Mouse (Mus musculus) right cerebral cortex, adult 18-20 months (tissue): ENCODE results near the gene Zfp184.
"Not testable (repeated sequence)": the region's sequence is repeated elsewhere in the genome, so short reads cannot be mapped to it uniquely, and the experiment has no call there.

Source experiments
- DNase-seq: peaks from one replicate; pipeline ENCODE4 v3.0.0; 2022; ENCODE audit warnings: mixed read lengths

Gene Zfp184

GRCm38 (mm10) chr13:21944926-21945740 is at the start of gene Zfp184:
Gene Zfp184, plus strand, starts transcription at chr13:21945094.
- DNase-seq: peak; percentile 91

- DNase-seq: peak; percentile 94
Measured at GRCm38 (mm10) chr13:21896549-21897244, 48.2 kb upstream of the Zfp184 start.

- no peak for DNase-seq
Measured at GRCm38 (mm10) chr13:21897245-21897634, 47.7 kb upstream of the Zfp184 start.

DNA sequence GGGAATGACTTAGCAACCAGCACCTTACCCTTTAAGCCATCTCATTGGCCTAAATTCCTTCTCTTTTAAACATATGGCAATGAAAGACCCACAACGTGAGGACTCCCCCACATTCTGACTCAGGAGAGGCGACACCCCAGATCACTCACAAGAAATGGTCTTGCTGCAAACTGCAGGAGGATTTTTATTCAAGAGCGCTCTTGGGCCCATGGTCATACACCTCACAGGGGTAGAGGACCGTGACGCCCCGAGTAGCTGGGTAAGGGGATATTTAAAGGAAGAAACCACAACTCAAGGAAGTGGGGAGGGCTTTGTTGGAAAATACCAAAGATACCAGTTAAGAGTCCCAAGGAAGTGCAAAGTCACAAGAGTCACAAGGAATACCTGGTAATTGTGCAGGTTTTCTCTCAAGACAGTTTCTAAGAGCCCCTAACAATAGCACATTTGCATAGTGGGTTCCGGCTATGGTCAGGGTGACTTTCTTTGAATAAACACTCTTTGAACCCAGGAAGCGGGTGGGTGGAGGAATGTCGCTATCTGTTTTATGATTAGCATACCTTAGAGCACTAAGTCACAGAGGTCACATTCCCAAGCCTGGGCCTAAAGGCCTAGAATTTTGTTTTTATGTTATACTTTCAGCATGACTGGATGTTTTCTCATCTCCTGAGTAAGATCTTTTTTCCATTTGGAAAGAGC is 43.9 kb upstream of the Zfp184 start:
- not testable (repeated sequence) for DNase-seq

- no peak for DNase-seq
Measured at GRCm38 (mm10) chr13:21903500-21903899, 41.4 kb upstream of the Zfp184 start.

- DNase-seq: not testable (repeated sequence)
Measured at GRCm38 (mm10) chr13:21904090-21904489, 40.8 kb upstream of the Zfp184 start.

- no peak for DNase-seq
Measured at GRCm38 (mm10) chr13:21906301-21906700, 38.6 kb upstream of the Zfp184 start.

- DNase-seq: no peak
Measured at GRCm38 (mm10) chr13:21906946-21907806, 37.7 kb upstream of the Zfp184 start.

DNA sequence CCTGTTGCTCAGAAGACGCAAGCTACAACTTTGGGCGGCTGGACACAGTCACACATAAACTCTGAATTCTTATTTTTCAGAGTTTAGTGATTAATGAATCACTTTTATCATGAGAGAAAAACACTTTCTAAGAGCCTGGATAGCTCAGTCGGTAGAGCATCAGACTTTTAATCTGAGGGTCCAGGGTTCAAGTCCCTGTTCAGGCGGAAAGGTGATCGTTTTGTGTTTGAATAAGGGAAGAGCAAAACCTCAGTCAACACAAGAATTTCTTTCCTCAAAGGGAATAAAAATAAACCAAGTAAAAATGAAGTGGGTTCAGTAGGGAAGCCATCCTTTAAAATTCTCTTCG is 37.1 kb upstream of the Zfp184 start:
- not testable (repeated sequence) for DNase-seq

- DNase-seq: no peak
Measured at GRCm38 (mm10) chr13:21910735-21911134, 34.2 kb upstream of the Zfp184 start.

- DNase-seq: no peak
Measured at GRCm38 (mm10) chr13:21911147-21911546, 33.7 kb upstream of the Zfp184 start.

GRCm38 (mm10) chr13:21913854-21914253 is 31.0 kb upstream of the Zfp184 start:
- no peak for DNase-seq

DNA sequence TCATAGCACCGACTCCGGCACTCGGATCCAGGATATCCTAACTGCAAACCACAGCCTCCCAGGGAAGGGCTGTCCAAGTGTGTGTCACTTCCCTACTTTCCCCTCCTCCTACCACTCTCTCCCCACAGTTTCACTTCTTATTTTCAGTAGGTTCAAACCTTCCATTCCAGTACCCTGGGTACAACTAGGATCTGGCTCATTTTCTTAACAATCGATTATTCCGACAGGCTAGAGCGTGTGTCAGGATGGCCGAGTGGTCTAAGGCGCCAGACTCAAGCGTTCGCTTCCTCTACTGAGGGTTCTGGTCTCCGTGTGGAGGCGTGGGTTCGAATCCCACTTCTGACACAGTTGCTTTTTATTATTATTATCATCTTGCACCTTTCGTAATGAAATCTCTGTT is 30.3 kb upstream of the Zfp184 start:
- no peak for DNase-seq

DNA sequence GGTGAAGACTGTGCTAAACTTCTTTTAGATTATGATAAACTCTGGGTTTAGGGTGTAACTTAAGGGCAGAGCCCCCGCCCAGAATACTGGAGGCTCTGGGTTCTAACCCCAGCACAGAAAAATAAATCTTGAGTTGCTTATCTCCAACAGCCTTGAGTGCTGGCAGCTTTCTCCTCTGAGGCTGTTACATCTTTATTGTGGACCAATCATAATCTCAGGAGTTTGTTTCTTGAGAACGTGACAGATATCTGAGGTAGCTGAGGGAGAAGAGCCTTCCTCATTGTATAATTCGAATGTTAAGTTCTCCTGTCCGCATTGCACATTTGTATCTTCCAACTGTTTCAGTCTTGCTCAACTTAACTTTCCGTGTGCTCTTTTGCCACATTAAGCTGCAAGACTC is 29.4 kb upstream of the Zfp184 start:
- DNase-seq: no peak

GRCm38 (mm10) chr13:21916056-21916455 is 28.8 kb upstream of the Zfp184 start:
- DNase-seq: no peak

DNA sequence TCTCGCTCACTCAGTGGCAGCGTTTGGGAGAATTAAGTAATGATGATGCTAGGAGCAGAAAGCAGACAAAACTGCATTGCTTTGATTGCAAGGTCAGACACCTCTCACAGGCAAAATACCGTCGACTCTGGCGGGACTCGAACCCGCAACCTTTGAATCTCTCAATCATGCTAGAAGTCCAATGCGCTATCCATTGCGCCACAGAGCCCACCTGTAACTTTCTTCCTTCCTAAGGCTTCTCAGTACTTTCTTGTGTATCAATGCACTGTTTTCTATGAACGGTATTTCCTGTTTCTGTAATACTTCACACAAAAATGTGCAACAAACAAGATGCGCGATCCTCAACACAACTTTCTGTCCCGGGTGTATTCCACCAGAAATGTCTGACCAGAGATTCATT is 27.9 kb upstream of the Zfp184 start:
- no peak for DNase-seq

GRCm38 (mm10) chr13:21917480-21917879 is 27.4 kb upstream of the Zfp184 start:
- DNase-seq: no peak

- DNase-seq: no peak
Measured at GRCm38 (mm10) chr13:21917992-21918391, 26.9 kb upstream of the Zfp184 start.

GRCm38 (mm10) chr13:21918570-21919419 is 26.1 kb upstream of the Zfp184 start:
- no peak for DNase-seq

- DNase-seq: no peak
Measured at GRCm38 (mm10) chr13:21919836-21920431, 25.0 kb upstream of the Zfp184 start.

DNA sequence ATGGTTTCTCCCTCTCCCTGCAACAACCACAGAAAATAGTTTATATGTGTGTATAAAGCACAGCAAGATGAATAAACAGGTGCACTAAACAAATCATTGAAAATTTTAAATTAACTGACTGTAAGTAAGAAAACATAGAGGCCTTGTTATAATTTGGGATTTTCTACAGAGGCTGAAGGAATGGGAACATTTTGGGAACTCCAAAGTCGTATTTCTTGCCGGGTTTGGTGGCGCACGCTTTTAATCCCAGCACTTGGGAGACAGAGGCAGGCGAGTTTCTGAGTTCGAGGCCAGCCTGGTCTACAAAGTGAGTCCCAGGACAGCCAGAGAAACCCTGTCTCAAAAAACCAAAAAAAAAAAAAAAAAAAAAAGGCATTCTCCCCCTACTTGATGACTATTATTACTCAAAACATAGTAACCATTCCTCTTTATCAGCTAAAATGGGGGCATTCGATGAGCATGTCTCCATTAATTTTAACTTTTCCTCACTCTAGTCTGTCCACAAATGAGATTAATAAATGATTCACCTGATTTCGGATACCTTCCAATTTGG is 24.1 kb upstream of the Zfp184 start:
- no peak for DNase-seq
